ENCODE assay signal across 8 mouse cellular contexts in the genomic region with DNA sequence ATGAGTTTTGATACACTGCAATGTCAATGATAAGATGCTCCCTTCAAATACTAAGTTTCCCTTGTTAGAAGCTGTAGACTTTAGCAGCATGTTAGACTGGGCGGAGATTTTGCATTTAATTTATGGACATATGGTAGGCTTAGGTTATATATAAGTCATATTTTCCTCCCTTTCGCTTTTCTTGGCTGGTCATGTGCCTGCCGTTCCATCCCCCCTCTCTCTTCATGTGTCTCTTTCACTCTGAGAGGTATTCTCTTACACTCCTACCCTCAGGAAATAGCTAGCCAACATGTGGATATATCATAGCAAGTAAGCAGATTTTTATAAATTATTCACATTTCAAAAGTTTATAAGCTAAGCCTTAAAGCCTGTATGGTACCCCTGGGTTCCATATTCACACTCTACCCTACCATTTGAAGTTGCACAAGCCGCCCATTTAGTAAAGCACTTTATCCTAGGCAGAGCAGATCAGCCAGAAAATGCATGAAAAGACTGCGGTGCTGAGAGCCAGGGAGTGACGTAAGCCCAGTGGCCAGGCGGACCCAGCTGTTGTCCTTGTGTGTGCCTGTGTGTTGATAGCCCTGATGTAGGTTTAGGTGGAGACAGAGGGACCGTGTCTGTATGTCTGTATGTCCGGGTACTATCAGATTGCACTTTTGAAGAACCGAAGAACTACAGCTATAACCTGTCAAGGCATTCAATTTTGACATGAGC.
DNase-seq lines count a peak whose midpoint lies in the region.

No protein-coding gene starts in this region.

- DNase-seq in adrenal gland, postnatal 36 days = peak; percentile 5 to 7
- DNase-seq in adrenal gland, adult 8-10 months = no peak
- DNase-seq in urinary bladder, postnatal 25 days (ENCODE audit: low spot score) = peak; percentile 18
- no peak for DNase-seq in urinary bladder, postnatal 10 days (ENCODE audit: low spot score)
- peak; percentile 68 to 75 for DNase-seq in kidney, postnatal 4 days
- peak; percentile 58 to 85 for DNase-seq in lung, postnatal 4 days
- DNase-seq in layer of hippocampus, adult 11-12 months (ENCODE audit: low spot score) = no peak
- DNase-seq in spleen, postnatal 36 days (ENCODE audit: low spot score in 2 of 2) = no peak

Comparison
In these comparisons a context has a peak if more than half of its experiments do, and no peak if none do; other contexts are left out.
1. DNase-seq: peak in adrenal gland, postnatal 36 days (2 of 2), urinary bladder, postnatal 25 days (single experiment), kidney, postnatal 4 days (2 of 2) and lung, postnatal 4 days (2 of 2); none in adrenal gland, adult 8-10 months (single experiment), urinary bladder, postnatal 10 days (single experiment), layer of hippocampus, adult 11-12 months (single experiment) and spleen, postnatal 36 days (0 of 2).